Mouse (Mus musculus): ENCODE measurements at regions not wholly inside any gene's neighbourhood (a gene's known extent, or its start where the extent isn't known, plus 50 kb on each side); places are given as distances from the start of the nearest gene placed in this dataset.
"Not testable (repeated sequence)": the region's sequence is repeated elsewhere in the genome, so short reads cannot be mapped to it uniquely, and the experiment has no call there.

- DNase-seq = no peak
Measured at GRCm38 (mm10) chr5:74825517-74826254, 123.0 kb upstream of the Lnx1 start.

- DNase-seq = no peak
Measured at GRCm38 (mm10) chr5:74823719-74824118, 121.0 kb upstream of the Lnx1 start.

- no peak for DNase-seq
Measured at GRCm38 (mm10) chr5:74821969-74822368, 119.3 kb upstream of the Lnx1 start.

GRCm38 (mm10) chr5:74816523-74816922 lies 113.8 kb upstream of the Lnx1 start:
- no peak for DNase-seq

- DNase-seq = no peak
Measured at GRCm38 (mm10) chr5:74813396-74813795, 110.7 kb upstream of the Lnx1 start.

GRCm38 (mm10) chr5:74811046-74811445 lies 108.3 kb upstream of the Lnx1 start:
- no peak for DNase-seq

GRCm38 (mm10) chr5:74807581-74808221 lies 105.0 kb upstream of the Lnx1 start:
- DNase-seq = no peak

- peak; percentile 54 for DNase-seq
Measured at GRCm38 (mm10) chr5:74801946-74802345, 99.2 kb upstream of the Lnx1 start.

- DNase-seq = no peak
Measured at GRCm38 (mm10) chr5:74800351-74800750, 97.6 kb upstream of the Lnx1 start.

- DNase-seq = peak; percentile 48
Measured at GRCm38 (mm10) chr5:74796421-74797067, 93.8 kb upstream of the Lnx1 start.

- DNase-seq = no peak
Measured at GRCm38 (mm10) chr5:74794726-74795125, 92.0 kb upstream of the Lnx1 start.

- no peak for DNase-seq
Measured at GRCm38 (mm10) chr5:74793431-74793830, 90.7 kb upstream of the Lnx1 start.

- DNase-seq = no peak
Measured at GRCm38 (mm10) chr5:74792936-74793335, 90.2 kb upstream of the Lnx1 start.

- DNase-seq = peak; percentile 25
Measured at GRCm38 (mm10) chr5:74792301-74792700, 89.6 kb upstream of the Lnx1 start.

GRCm38 (mm10) chr5:74790501-74790900 lies 87.8 kb upstream of the Lnx1 start:
- DNase-seq = not testable (repeated sequence)

- no peak for DNase-seq
Measured at GRCm38 (mm10) chr5:74783906-74784305, 81.2 kb upstream of the Lnx1 start.

GRCm38 (mm10) chr5:74778076-74778465 lies 75.4 kb upstream of the Lnx1 start:
- no peak for DNase-seq

GRCm38 (mm10) chr5:74777381-74778075 lies 74.8 kb upstream of the Lnx1 start:
- DNase-seq = no peak

- DNase-seq = no peak
Measured at GRCm38 (mm10) chr5:74776081-74776480, 73.4 kb upstream of the Lnx1 start.

- no peak for DNase-seq
Measured at GRCm38 (mm10) chr5:74775596-74775995, 72.9 kb upstream of the Lnx1 start.

GRCm38 (mm10) chr5:74773558-74774429 lies 71.1 kb upstream of the Lnx1 start:
- no peak for DNase-seq

- DNase-seq = no peak
Measured at GRCm38 (mm10) chr5:74771121-74771520, 68.4 kb upstream of the Lnx1 start.

Measured in thymus, postnatal 14 days (tissue).